In genomic region chr9:60208843-60209242, GRCm38 (mm10) we compare ENCODE assay signal across 23 mouse cellular contexts.
"Had no signal": no experiment of that assay in that cellular context is flagged by ENCODE, and none has a peak within 500 bp of the region (broad histone marks: within the 10 kb centered on the region; RNA-seq: fewer than 3 reads in every experiment).

No protein-coding gene starts in this region.

- H3K4me3 ChIP-seq: heart, embryonic 10.5 days; heart, embryonic 12.5 days; hindbrain, embryonic 10.5 days; hindbrain, embryonic 12.5 days; intestine, embryonic 15.5 days; layer of hippocampus, adult 2 months; left cerebral cortex, adult 2 months; limb, embryonic 10.5 days; limb, embryonic 12.5 days; liver, embryonic 13.5 days; liver, embryonic 15.5 days had no signal

- DNase-seq: gastrocnemius, postnatal 14 days; gastrocnemius, postnatal 36 days; heart, adult 11 months; heart, postnatal 10 days; heart, postnatal 4 days; kidney, adult 18-20 months; kidney, adult 8-10 months; kidney, postnatal 10 days; kidney, postnatal 25 days; kidney, postnatal 4 days; liver; liver, embryonic 13.5 days had no signal

- H3K36me3 ChIP-seq: heart, embryonic 10.5 days; heart, embryonic 12.5 days; hindbrain, embryonic 10.5 days; hindbrain, embryonic 12.5 days; intestine, embryonic 15.5 days; limb, embryonic 10.5 days; limb, embryonic 12.5 days; liver, embryonic 13.5 days; liver, embryonic 15.5 days had no signal

- H3K4me1 ChIP-seq: heart, embryonic 10.5 days; heart, embryonic 12.5 days; hindbrain, embryonic 10.5 days; hindbrain, embryonic 12.5 days; intestine, embryonic 15.5 days; liver, embryonic 13.5 days; liver, embryonic 15.5 days had no signal

- H3K27me3 ChIP-seq: heart, embryonic 12.5 days; hindbrain, embryonic 12.5 days; intestine, embryonic 15.5 days; limb, embryonic 12.5 days; liver, embryonic 13.5 days; liver, embryonic 15.5 days had no signal

- H3K27ac ChIP-seq: heart, embryonic 10.5 days; hindbrain, embryonic 10.5 days; hindbrain, embryonic 12.5 days; hindbrain, embryonic 14.5 days; intestine, embryonic 15.5 days; layer of hippocampus, adult 2 months; left cerebral cortex, adult 2 months; limb, embryonic 10.5 days; limb, embryonic 12.5 days; liver, embryonic 13.5 days; liver, embryonic 15.5 days had no signal
